Mouse (Mus musculus) megakaryocyte, adult 5-6 weeks (primary cell): ENCODE measurements at regions not wholly inside any gene's neighbourhood (a gene's known extent, or its start where the extent isn't known, plus 50 kb on each side); places are given as distances from the start of the nearest gene placed in this dataset.

Experiments used
- ATAC-seq: 2 replicates; pipeline ENCODE4 v1.8.0; 2016; ENCODE audit warnings: mild to moderate bottlenecking, inconsistent platforms; ENCODE audit not compliant: poor library complexity, severe bottlenecking

- no peak for ATAC-seq
Observed at GRCm38 (mm10) chr4:83166867-83167814, 115.0 kb upstream of the Frem1 start.

DNA sequence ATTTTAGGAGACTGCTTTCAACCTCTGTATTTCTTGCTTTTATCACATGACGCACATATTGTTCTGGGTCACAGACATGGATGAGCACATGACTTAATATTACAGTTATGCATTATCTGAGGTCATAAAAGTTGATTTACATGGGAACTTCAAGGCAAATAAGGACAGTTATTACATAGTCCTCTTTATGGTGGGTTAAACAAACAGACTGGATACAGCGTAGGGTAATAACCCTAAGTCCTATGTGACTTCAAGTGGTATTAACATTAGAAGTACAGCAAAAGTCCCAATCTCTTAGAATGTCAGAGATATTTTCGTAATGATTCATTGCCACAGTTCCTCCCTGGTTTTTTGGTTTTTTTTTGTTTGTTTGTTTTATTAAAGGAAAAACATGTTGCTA, 94.6 kb upstream of the Frem1 start:
- no peak for ATAC-seq

GRCm38 (mm10) chr4:83145738-83146217, 93.6 kb upstream of the Frem1 start:
- no peak for ATAC-seq

GRCm38 (mm10) chr4:83144781-83145517, 92.8 kb upstream of the Frem1 start:
- ATAC-seq: no peak

- no peak for ATAC-seq
Observed at GRCm38 (mm10) chr4:83141736-83142135, 89.6 kb upstream of the Frem1 start.

DNA sequence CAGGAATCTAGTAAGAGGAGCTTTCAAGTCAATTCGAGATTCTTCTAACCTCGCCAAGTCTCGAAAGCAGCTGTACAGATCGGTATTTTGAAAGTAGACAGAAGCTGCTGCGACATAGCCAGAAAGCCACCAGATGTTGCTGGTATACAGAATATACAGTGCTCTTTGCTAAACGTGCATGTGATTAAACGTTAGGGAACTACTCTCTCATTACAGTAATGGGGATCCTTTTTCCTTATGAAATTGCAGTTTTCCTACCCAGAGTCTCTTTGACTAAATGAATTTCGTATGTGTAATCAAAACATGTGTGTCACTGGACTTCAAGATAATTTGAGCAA, 70.5 kb upstream of the Frem1 start:
- ATAC-seq: no peak

DNA sequence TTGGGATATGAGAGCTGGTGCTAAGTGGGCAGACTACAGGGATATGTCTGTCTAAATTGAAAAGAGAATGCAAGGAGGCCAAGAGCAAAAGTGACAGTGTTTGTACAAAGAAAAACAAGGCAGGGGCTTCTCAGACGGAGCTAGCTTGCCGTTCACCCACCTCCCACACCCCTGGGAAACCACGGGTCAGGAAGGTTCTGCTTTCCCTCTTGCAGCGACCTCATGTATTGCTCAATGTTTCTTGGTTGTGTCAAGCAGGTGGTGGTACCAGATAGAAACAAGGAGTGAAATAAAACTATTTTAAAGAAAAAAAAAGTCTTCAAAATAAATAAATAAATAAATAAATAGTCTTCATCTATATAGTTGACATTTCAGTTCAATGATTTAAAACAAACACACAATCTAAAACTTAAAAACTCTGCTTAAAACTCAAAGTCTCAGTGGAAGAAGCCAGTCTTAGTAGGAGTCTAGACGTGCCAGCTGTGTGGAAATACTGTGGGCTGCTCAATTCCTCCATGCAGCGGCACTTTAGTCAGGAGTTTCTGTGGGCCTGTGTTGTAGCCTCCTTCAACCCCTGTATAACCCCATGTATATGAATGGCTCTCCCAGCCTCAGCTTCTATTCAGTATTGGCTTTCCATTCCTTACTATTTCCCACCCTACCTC, 70.0 kb upstream of the Frem1 start:
- ATAC-seq: 0 out of 2 replicates have a peak, but pooled peaks have one; percentile 33

- no peak for ATAC-seq
Observed at GRCm38 (mm10) chr4:83108659-83108967, 56.5 kb upstream of the Frem1 start.

- no peak for ATAC-seq
Observed at GRCm38 (mm10) chr4:83107958-83108658, 56.0 kb upstream of the Frem1 start.

DNA sequence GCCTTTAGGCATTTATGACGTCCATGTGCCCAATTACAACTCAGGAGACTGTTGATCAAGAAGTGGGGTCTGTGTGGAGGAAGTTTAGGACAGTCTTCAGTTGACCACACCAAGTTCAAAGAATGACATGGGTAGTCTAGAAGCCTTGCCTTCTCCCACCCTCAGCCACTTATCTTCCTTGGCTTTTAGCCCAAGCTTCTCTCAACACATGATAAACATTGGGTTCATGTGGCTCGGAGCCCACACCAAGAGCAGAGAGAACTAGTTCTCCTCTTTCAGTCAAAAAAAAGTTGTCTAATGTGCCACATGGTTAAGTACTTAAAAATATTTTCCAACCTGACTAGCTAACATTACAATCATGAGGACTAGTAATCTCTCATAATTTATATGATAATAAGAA, 55.0 kb upstream of the Frem1 start:
- no peak for ATAC-seq

GRCm38 (mm10) chr4:83104045-83104681, 52.0 kb upstream of the Frem1 start:
- no peak for ATAC-seq

GRCm38 (mm10) chr4:83102893-83103292, 50.8 kb upstream of the Frem1 start:
- no peak for ATAC-seq

DNA sequence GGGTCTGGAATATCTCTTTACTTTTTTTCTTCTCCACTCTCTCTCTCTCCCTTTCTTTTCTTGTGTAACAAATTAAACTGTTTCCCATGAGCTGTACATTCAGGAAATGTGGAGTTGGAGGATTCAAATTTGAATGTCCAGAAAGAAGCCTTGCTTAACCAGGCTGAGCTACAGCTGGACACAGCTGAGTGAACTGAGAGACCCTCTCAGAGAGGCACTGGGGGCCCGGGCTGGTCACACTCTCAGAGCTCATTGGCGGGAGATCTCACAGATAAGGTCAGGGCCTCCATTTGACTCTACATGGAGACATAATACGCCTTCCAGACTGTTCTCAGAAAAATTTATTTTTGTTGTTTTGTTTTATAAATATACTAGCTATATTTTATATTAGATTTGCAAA, 49.9 kb upstream of the Frem1 start:
- ATAC-seq: no peak
